Mouse (Mus musculus) gastrocnemius, adult 2 months (tissue): ENCODE data around the gene Fam163a. TPM values are rescaled to one million over a fixed set of nuclear protein-coding genes. Genes with fewer than 3 reads are reported as not detected.

Experiments used
- DNase-seq: peaks from one replicate; pipeline ENCODE4 v3.0.0; 2022
- H3K27ac ChIP-seq: fragments of 200-600 bp; 2 replicates; pipeline ENCODE4 v1.8.1; 2022; ENCODE audit warnings: mild to moderate bottlenecking
- H3K4me3 ChIP-seq: fragments of 200-600 bp; 2 replicates; pipeline ENCODE4 v1.8.1; 2022; ENCODE audit warnings: mild to moderate bottlenecking, moderate library complexity
- CTCF ChIP-seq: fragments of 200-600 bp; IDR thresholded peaks from 2 replicates; pipeline ENCODE4 v1.8.1; 2022; ENCODE audit warnings: antibody characterized with exemption, mild to moderate bottlenecking, moderate library complexity
- intact Hi-C: fragments of 180-260 bp; cut with DNase I; formaldehyde crosslinking; loops from one replicate; pipeline ENCODE4 v1.15.1; 2025
- total RNA-seq, 2 experiments: library from RNA; stranded (reverse); gene quantifications; 2 replicates each; pipeline ENCODE4 v1.2.3; 2021

The Fam163a gene
- total RNA-seq, 2 experiments from 2014 or later = not detected

- TF ChIP-seq CTCF = no peak
- H3K4me3 ChIP-seq = peak overlapping the region; percentile 96
- intact Hi-C loops = loop anchor here (1.0 kb wide), 1 partner anchor 61 kb away; the partner anchor contains the start of gene Cep350
- H3K27ac ChIP-seq = no peak overlapping the region
- DNase-seq = no peak
Observed at GRCm38 (mm10) chr1:156033921-156034320, 170.9 kb downstream of the Fam163a start.

- no peak for TF ChIP-seq CTCF
- intact Hi-C loops = no loop called here
- peak; percentile 76 for DNase-seq
- Histone ChIP-seq H3K4me3 (peak overlapping the region; percentile 35), H3K27ac (peak overlapping the region; percentile 80)
Observed at GRCm38 (mm10) chr1:156028340-156028975, 176.4 kb downstream of the Fam163a start.

GRCm38 (mm10) chr1:156027849-156028248, 177.0 kb downstream of the Fam163a start:
- intact Hi-C loops = no loop called here

More at GRCm38 (mm10) chr1:156027849-156028248, 177.0 kb downstream of the Fam163a start:
- Histone ChIP-seq H3K27ac (peak overlapping the region; percentile 80), H3K4me3 (peak overlapping the region; percentile 35)
- no peak for TF ChIP-seq CTCF
- DNase-seq = no peak

Other genes with a start within 250 kb of the Fam163a start
- 10 to 100 TPM; 39.6 to 41.6 TPM for gene Cep350, start 231.8 kb downstream of the Fam163a start, total RNA-seq
- 10 to 100 TPM; 56.6 to 66.2 TPM for gene Tor1aip2, start 169.6 kb downstream of the Fam163a start, total RNA-seq
- gene Tor1aip1, start 168.5 kb downstream of the Fam163a start, total RNA-seq = 100 to 1,000 TPM; 115 to 138 TPM
- not detected for gene Tdrd5, start 98.6 kb upstream of the Fam163a start, total RNA-seq
- gene Nphs2, start 105.7 kb upstream of the Fam163a start, total RNA-seq = not detected
- gene Gm2000, start 161.0 kb upstream of the Fam163a start, total RNA-seq = 100 to 1,000 TPM; 364 to 454 TPM
- not detected for gene Axdnd1, start 216.1 kb upstream of the Fam163a start, total RNA-seq